In genomic region chr7:98701771-98702170, GRCm38 (mm10) we compare ENCODE assay signal across 8 mouse cellular contexts. TPM values are rescaled to one million over a fixed set of nuclear protein-coding genes. Genes with fewer than 3 reads are reported as not detected.
A peak's percentile ranks its signal among the peaks of the same experiment; 100 is the strongest.
DNase-seq lines count a peak whose midpoint lies in the region; ATAC-seq lines count a peak whose summit lies in the region.

No protein-coding gene starts in this region.

- peak overlapping the region; percentile 63 for H3K9ac ChIP-seq in lung, embryonic 15.5 days
- H3K9ac ChIP-seq in hindbrain, embryonic 14.5 days, result peak overlapping the region; percentile 95
- H3K9ac ChIP-seq in midbrain, embryonic 11.5 days (ENCODE audit: low read length), result peak overlapping the region; percentile 85

- H3K27ac ChIP-seq in lung, embryonic 15.5 days, result 0 out of 2 replicates have a peak overlapping the region, but pooled peaks have one; percentile 81
- H3K27ac ChIP-seq in hindbrain, embryonic 14.5 days, result no peak overlapping the region
- no peak overlapping the region for H3K27ac ChIP-seq in midbrain, embryonic 11.5 days (ENCODE audit: low read depth, low read length)

- no peak for ATAC-seq in lung, embryonic 15.5 days (ENCODE audit: borderline replicate concordance, extremely low read depth, low FRiP score, low TSS enrichment)
- ATAC-seq in hindbrain, embryonic 14.5 days (ENCODE audit: low FRiP score), result no peak
- ATAC-seq in midbrain, embryonic 11.5 days (ENCODE audit: low FRiP score), result no peak
- no peak for ATAC-seq in megakaryocyte progenitor cell, adult 5-6 weeks (replicated peaks; ENCODE audit: poor library complexity)

- H3K9me3 ChIP-seq in lung, embryonic 15.5 days, result no peaks in the 10 kb centered on the region
- H3K9me3 ChIP-seq in hindbrain, embryonic 14.5 days (ENCODE audit: control insufficient read depth, low read length), result no peaks in the 10 kb centered on the region
- H3K9me3 ChIP-seq in midbrain, embryonic 11.5 days (ENCODE audit: control insufficient read depth, low read length), result no peaks in the 10 kb centered on the region

- DNase-seq in lung, postnatal 14 days, result no peak
- peak; percentile 47 for DNase-seq in cerebellum, adult 9-10 months
- no peak for DNase-seq in hindbrain, embryonic 14.5 days (ENCODE audit: low spot score)
- DNase-seq in midbrain, embryonic 11.5 days (ENCODE audit: low spot score, missing footprints), result peak; percentile 86
- DNase-seq in embryo, embryonic 11 days, result no peak
- DNase-seq in frontal cortex, postnatal 25 days (ENCODE audit: low spot score in 2 of 2), result no peak

- WGBS in lung, embryonic 15.5 days, result 22% methylated on average over 7 of the region's 7 CpGs
- WGBS in hindbrain, embryonic 14.5 days, result 56% methylated on average over 7 of the region's 7 CpGs
- WGBS in midbrain, embryonic 11.5 days, result 70% methylated on average over 7 of the region's 7 CpGs

- H3K4me3 ChIP-seq in lung, embryonic 15.5 days, result peak overlapping the region; percentile 99
- peak overlapping the region; percentile 98 for H3K4me3 ChIP-seq in hindbrain, embryonic 14.5 days (replicated peaks; ENCODE audit: low read length)
- H3K4me3 ChIP-seq in midbrain, embryonic 11.5 days (ENCODE audit: low read depth, low read length), result peak overlapping the region; percentile 98

- no peaks in the 10 kb centered on the region for H3K36me3 ChIP-seq in lung, embryonic 15.5 days
- no peaks in the 10 kb centered on the region for H3K36me3 ChIP-seq in hindbrain, embryonic 14.5 days (replicated peaks; ENCODE audit: control insufficient read depth, insufficient read depth)
- H3K36me3 ChIP-seq in midbrain, embryonic 11.5 days (ENCODE audit: control insufficient read depth, insufficient read depth, low read length), result no peaks in the 10 kb centered on the region

- H3K27me3 ChIP-seq in lung, embryonic 15.5 days, result no peaks in the 10 kb centered on the region
- H3K27me3 ChIP-seq in hindbrain, embryonic 14.5 days (ENCODE audit: control insufficient read depth, insufficient read depth, low read length), result no peaks in the 10 kb centered on the region
- no peaks in the 10 kb centered on the region for H3K27me3 ChIP-seq in midbrain, embryonic 11.5 days (ENCODE audit: control insufficient read depth, insufficient read depth, low read length)

- peak overlapping the region; percentile 66 for H3K4me2 ChIP-seq in lung, embryonic 15.5 days
- peak overlapping the region; percentile 84 for H3K4me2 ChIP-seq in hindbrain, embryonic 14.5 days (replicated peaks)
- peak overlapping the region; percentile 76 for H3K4me2 ChIP-seq in midbrain, embryonic 11.5 days

- peaks cover 29% of the 10 kb centered on the region for H3K4me1 ChIP-seq in lung, embryonic 15.5 days
- H3K4me1 ChIP-seq in hindbrain, embryonic 14.5 days (replicated peaks; ENCODE audit: control insufficient read depth, insufficient read depth, low read length), result peaks cover 31% of the 10 kb centered on the region
- peaks cover 21% of the 10 kb centered on the region for H3K4me1 ChIP-seq in midbrain, embryonic 11.5 days (ENCODE audit: control insufficient read depth, insufficient read depth, low read length)

RNA-seq across cellular contexts. Expression of gene Thap12, which starts 1.1 kb away (rescaled TPM):
- 56.2 and 57.3 TPM in 2 replicates for polyA plus RNA-seq in lung, embryonic 15.5 days (2015; fragmentation: Nextera tagmentation; extraction: Ambion mirVana)
- polyA plus RNA-seq in hindbrain, embryonic 14.5 days (2014; fragmentation: Nextera tagmentation; extraction: Ambion mirVana), result 53.6 and 59.9 TPM in 2 replicates
- 91.3 and 95.2 TPM in 2 replicates for polyA plus RNA-seq in midbrain, embryonic 11.5 days (2014; fragmentation: Nextera tagmentation; extraction: Ambion mirVana)
- total RNA-seq in megakaryocyte progenitor cell, adult 5-6 weeks (2015), result 54.8 and 59.4 TPM in 2 replicates
- 72.6 and 86.9 TPM in 2 replicates for total RNA-seq in megakaryocyte progenitor cell, adult 5-6 weeks (2017)

RNA-seq across cellular contexts. Expression of gene Emsy, which starts 45.2 kb away (rescaled TPM):
- 23.4 and 25.6 TPM in 2 replicates for polyA plus RNA-seq in lung, embryonic 15.5 days (2015; fragmentation: Nextera tagmentation; extraction: Ambion mirVana)
- 39.3 and 45.7 TPM in 2 replicates for polyA plus RNA-seq in hindbrain, embryonic 14.5 days (2014; fragmentation: Nextera tagmentation; extraction: Ambion mirVana)
- 65.4 and 67.9 TPM in 2 replicates for polyA plus RNA-seq in midbrain, embryonic 11.5 days (2014; fragmentation: Nextera tagmentation; extraction: Ambion mirVana)
- total RNA-seq in megakaryocyte progenitor cell, adult 5-6 weeks (2015), result 69.1 and 83.8 TPM in 2 replicates
- total RNA-seq in megakaryocyte progenitor cell, adult 5-6 weeks (2017), result 23.5 and 26.0 TPM in 2 replicates

Comparison
In these comparisons a context has a peak if more than half of its experiments do, and no peak if none do; other contexts are left out.
1. DNase-seq: peak in cerebellum, adult 9-10 months (single experiment) and midbrain, embryonic 11.5 days (single experiment); none in lung, postnatal 14 days (single experiment), hindbrain, embryonic 14.5 days (single experiment), embryo, embryonic 11 days (single experiment) and frontal cortex, postnatal 25 days (0 of 2).
2. Peak in every context shown above with its lines, with median percentiles within 50 percentile points of each other: H3K4me2 ChIP-seq, H3K4me3 ChIP-seq and H3K9ac ChIP-seq.